Mouse (Mus musculus): ENCODE measurements around the gene Cdc20b. TPM values are rescaled to one million over a fixed set of nuclear protein-coding genes. Genes with fewer than 3 reads are reported as not detected.

Gene Cdc20b
- total and polyA plus RNA-seq, 3 experiments = not detected

DNA sequence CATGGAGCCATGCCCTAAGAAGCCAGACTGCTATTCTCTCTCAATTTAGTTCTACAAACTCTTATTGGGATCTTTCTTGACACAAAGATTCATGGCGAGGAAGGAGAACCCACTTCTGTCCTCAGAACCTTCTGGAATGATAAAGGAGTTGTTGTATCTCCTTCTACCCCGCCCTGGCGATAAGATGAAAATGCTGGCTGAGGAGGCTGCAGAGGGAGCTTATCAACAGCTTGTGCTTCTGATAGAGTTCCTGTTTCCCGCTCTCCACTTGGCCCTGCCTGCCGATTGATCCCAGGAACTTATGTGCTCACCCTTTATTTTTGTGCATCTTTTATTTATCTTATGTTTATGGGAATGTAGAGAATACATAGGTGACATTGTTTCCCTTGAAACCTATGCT lies 49.8 kb downstream of the Cdc20b start:
- Histone ChIP-seq H3K9ac (ENCODE audit: control insufficient read depth, low read depth, low read length, poor library complexity, severe bottlenecking) (no peak overlapping the region), H3K4me3 (ENCODE audit: control insufficient read depth in 1 of 2, insufficient read depth in 1 of 2, low read depth in 2 of 2, low read length in 2 of 2) (no peak overlapping the region), H3K79me2 (ENCODE audit: control insufficient read depth, insufficient read depth, low read length, poor library complexity) (no peaks in the 10 kb centered on the region), H3K27ac (ENCODE audit: control insufficient read depth, low read depth, low read length) (no peak overlapping the region), H3K27me3 (ENCODE audit: control insufficient read depth in 1 of 2, insufficient read depth in 2 of 2, low read length in 2 of 2) (no peaks in the 10 kb centered on the region), H3K36me3 (ENCODE audit: control insufficient read depth in 1 of 2, insufficient read depth in 2 of 2, low read length in 2 of 2) (peaks cover 0 to 8% of the 10 kb centered on the region in 2 experiments; a peak in 2 of 4 replicates), H3K9me3 (replicated peaks; ENCODE audit: insufficient read depth, low read length) (no peaks in the 10 kb centered on the region), H3K4me1 (ENCODE audit: control insufficient read depth in 1 of 2, insufficient read depth in 2 of 2, low read length in 2 of 2) (0 out of 4 replicates have a peak, but pooled peaks cover 0 to 3% of the 10 kb centered on the region in 2 experiments)
- DNase-seq (ENCODE audit: low read depth, low spot score) = peak; percentile 32
- peak; percentile 80 for TF ChIP-seq GATA1 (IDR thresholded peaks at IDR 0.05; ENCODE audit: low read depth, low read length)
- no peak for TF ChIP-seq CTCF (IDR thresholded peaks at IDR 0.05 in 2 of 3, conservative IDR thresholded peaks at IDR 0.05 in 1 of 3; ENCODE audit: control insufficient read depth in 1 of 3, insufficient read depth in 1 of 3, low read depth in 2 of 3, low read length in 3 of 3, poor library complexity in 1 of 3, severe bottlenecking in 1 of 3)
- TF ChIP-seq TCF12 (IDR thresholded peaks at IDR 0.05; ENCODE audit: low read depth, low read length) = peak; percentile 64
- no peak for TF ChIP-seq SIN3A (IDR thresholded peaks at IDR 0.05; ENCODE audit: low read length)
- TF ChIP-seq CHD2 (IDR thresholded peaks at IDR 0.05; ENCODE audit: low read length) = no peak
- no peak for TF ChIP-seq MXI1 (IDR thresholded peaks at IDR 0.05; ENCODE audit: low read depth, low read length)
- TF ChIP-seq ETS1 (IDR thresholded peaks at IDR 0.05; ENCODE audit: low read depth, low read length) = 0 out of 2 replicates have a peak, but pooled peaks have one; percentile 13
- TF ChIP-seq MEF2A (IDR thresholded peaks at IDR 0.05; ENCODE audit: extremely low read depth, insufficient replicate concordance, low read depth, low read length, poor library complexity, severe bottlenecking) = no peak
- no peak for TF ChIP-seq RCOR1 (IDR thresholded peaks at IDR 0.05; ENCODE audit: low read depth, low read length)
- TF ChIP-seq ELF1 (IDR thresholded peaks at IDR 0.05; ENCODE audit: low read depth, low read length) = no peak
- TF ChIP-seq NRF1 (IDR thresholded peaks at IDR 0.05; ENCODE audit: insufficient read depth, low read depth, low read length, poor library complexity, severe bottlenecking) = no peak
- TF ChIP-seq EP300 (IDR thresholded peaks at IDR 0.05; ENCODE audit: low read depth in 1 of 2, low read length in 2 of 2) = peak; percentile 67 to 75

DNA sequence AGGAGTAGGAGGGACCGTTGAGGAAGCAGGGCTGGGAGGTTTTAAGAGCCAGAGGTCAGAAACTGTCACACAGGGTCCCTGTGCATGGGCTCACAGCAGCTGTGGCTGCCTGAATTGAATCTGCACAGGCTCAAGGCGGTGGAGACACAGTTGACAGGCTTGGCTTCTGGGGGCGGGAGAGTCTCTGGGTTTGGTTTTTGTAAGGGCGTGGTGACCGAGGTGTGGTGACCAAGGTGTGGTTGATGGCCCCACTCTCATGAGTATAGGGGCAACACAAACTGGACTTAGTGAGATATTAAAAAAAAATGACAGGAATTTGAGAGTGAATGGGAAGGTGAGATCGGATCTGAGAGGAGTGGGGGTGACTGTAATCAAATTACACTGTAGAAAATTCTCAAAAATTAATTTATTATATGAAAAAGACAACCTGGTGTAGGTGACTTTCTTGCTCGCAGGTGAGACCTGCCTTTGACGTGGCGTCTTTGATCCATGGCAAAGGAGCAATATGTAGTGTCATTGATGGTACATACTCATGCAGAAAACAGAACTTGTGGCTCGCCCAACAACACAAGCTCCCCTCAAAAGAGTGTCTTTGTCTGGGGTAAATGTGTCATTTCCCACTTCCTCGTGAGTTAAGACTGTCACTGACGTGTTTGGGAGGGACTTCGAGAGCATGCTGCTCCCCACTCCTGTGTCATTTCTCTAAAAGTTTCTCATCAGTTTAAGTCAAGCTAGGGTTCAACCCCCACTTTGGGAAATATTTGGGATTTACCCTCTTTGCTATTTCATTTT lies 52.5 kb downstream of the Cdc20b start:
- Histone ChIP-seq H3K9ac (ENCODE audit: control insufficient read depth, low read depth, low read length, poor library complexity, severe bottlenecking) (no peak overlapping the region), H3K36me3 (ENCODE audit: control insufficient read depth in 1 of 2, insufficient read depth in 2 of 2, low read length in 2 of 2) (peaks cover 0 to 8% of the 10 kb centered on the region in 2 experiments; a peak in 2 of 4 replicates), H3K4me3 (ENCODE audit: control insufficient read depth in 1 of 2, insufficient read depth in 1 of 2, low read depth in 2 of 2, low read length in 2 of 2) (no peak overlapping the region), H3K79me2 (ENCODE audit: control insufficient read depth, insufficient read depth, low read length, poor library complexity) (no peaks in the 10 kb centered on the region), H3K27me3 (ENCODE audit: control insufficient read depth in 1 of 2, insufficient read depth in 2 of 2, low read length in 2 of 2) (no peaks in the 10 kb centered on the region), H3K27ac (ENCODE audit: control insufficient read depth, low read depth, low read length) (no peak overlapping the region), H3K4me1 (ENCODE audit: control insufficient read depth in 1 of 2, insufficient read depth in 2 of 2, low read length in 2 of 2) (0 out of 4 replicates have a peak, but pooled peaks cover 0 to 3% of the 10 kb centered on the region in 2 experiments), H3K9me3 (replicated peaks; ENCODE audit: insufficient read depth, low read length) (no peaks in the 10 kb centered on the region)
- TF ChIP-seq POLR2AphosphoS2 (IDR thresholded peaks at IDR 0.05; ENCODE audit: low read length) = no peak
- no peak for TF ChIP-seq TAL1 (IDR thresholded peaks at IDR 0.05; ENCODE audit: low read length)
- no peak for TF ChIP-seq CHD1 (IDR thresholded peaks at IDR 0.05; ENCODE audit: low read depth, low read length)
- TF ChIP-seq MAZ (IDR thresholded peaks at IDR 0.05; ENCODE audit: low read depth, low read length) = no peak
- no peak for TF ChIP-seq ELF1 (IDR thresholded peaks at IDR 0.05; ENCODE audit: low read depth, low read length)
- TF ChIP-seq UBTF (IDR thresholded peaks at IDR 0.05; ENCODE audit: borderline replicate concordance, insufficient read depth, low read depth, low read length) = no peak
- no peak for TF ChIP-seq JUND (IDR thresholded peaks at IDR 0.05; ENCODE audit: low read depth, low read length)
- no peak for TF ChIP-seq POLR2AphosphoS5 (IDR thresholded peaks at IDR 0.05; ENCODE audit: borderline replicate concordance, low read depth, low read length)
- TF ChIP-seq ZC3H11A (IDR thresholded peaks at IDR 0.05; ENCODE audit: low read depth, low read length) = no peak
- no peak for TF ChIP-seq CTCF (IDR thresholded peaks at IDR 0.05 in 2 of 3, conservative IDR thresholded peaks at IDR 0.05 in 1 of 3; ENCODE audit: control insufficient read depth in 1 of 3, insufficient read depth in 1 of 3, low read depth in 2 of 3, low read length in 3 of 3, poor library complexity in 1 of 3, severe bottlenecking in 1 of 3)
- no peak for TF ChIP-seq USF2 (IDR thresholded peaks at IDR 0.05; ENCODE audit: borderline replicate concordance in 1 of 2, insufficient read depth in 1 of 2, low read depth in 1 of 2, low read length in 2 of 2)
- DNase-seq (ENCODE audit: low read depth, low spot score) = no peak

Measured in MEL (cell line).